Mouse (Mus musculus) retina, postnatal 7 days (tissue): Measurements from ENCODE around the gene Timp3.

ENCODE experiments used
- DNase-seq: peaks from one replicate; pipeline ENCODE4 v3.0.0-alpha.2; 2012; ENCODE audit warnings: low read depth, low spot score

The Timp3 gene

DNA sequence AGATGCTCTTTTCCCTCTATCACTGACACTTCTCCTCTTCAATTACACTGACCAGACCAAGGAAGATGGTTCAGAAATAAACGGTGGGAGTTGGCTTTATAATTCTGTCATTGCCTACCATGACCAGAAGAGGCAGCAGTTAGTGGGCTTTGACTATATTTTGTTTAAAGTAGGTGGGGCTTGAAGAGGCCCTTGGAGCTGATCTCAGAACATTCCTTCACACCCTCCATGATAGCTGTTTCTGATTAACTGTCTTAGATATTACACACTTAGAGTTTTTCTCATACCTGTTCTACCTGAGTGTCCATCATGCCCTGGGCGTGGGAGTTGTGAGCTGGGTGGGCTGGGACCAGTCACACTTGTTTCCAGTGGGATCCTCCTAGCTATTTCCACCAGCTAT is 28.5 kb downstream of the Timp3 start:
- DNase-seq, result no peak

DNA sequence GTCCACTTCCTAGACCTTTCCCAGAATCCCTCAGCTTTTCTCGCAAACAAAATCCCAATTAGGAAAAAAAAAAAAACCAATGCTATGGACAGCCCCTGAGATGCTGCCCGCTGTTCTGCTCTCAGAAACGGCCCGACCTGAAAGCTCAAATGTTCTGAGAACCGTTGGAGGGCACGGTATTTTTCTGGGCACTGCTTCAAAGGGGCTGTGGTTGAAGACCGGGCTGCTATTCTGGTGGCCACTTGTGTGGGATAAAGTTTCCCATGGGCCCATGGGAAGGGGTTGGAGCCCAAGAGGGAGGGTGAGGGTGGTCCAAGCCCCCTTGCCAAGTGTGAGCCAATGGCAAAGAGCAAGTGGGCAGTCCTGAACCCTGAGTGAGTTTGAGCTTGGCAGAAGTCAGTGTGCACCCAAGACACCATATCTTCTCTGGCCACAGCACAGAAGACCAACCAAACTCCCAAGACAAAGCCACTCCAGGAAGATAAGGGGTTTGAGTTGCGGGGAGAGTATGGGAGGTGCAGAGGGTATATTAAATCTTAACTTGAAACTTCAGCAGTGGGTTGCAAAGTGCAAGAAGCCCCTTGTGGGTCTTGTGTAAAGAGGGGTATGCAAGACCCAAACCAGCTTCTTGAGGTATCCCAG is 29.2 kb downstream of the Timp3 start:
- no peak for DNase-seq

DNA sequence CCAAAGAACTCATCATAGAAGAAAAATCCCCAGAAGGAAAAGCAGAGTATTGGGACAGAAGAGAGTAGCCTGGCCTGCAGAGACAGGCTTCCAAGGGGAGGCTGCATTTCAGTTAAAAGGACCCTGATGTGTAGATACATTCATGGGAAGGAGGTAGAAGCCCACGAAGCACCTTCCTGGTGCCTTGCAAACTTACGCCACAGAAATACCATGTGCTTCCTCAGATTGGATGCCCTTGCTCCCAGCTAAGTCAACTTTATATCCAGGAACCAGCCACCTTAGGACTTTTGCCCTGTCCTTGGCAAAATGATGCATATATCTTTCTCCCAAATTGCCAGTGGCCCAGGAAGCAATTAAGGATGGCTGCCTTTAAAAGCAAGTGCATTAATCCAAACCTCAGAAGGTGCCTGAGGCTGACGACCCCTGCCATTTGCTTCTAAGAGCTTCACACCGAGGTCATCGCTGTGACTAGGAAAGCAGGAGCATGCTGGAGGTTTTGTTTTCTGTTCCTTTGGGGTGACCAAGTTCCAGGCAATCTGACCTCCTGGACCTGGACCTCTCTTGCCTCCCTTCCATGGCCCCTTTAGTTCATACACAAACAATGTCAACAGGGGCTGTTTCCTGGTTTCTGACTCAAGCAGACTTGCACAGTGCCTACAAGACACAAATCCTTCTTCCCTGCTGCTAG is 31.0 kb downstream of the Timp3 start:
- DNase-seq, result no peak

DNA sequence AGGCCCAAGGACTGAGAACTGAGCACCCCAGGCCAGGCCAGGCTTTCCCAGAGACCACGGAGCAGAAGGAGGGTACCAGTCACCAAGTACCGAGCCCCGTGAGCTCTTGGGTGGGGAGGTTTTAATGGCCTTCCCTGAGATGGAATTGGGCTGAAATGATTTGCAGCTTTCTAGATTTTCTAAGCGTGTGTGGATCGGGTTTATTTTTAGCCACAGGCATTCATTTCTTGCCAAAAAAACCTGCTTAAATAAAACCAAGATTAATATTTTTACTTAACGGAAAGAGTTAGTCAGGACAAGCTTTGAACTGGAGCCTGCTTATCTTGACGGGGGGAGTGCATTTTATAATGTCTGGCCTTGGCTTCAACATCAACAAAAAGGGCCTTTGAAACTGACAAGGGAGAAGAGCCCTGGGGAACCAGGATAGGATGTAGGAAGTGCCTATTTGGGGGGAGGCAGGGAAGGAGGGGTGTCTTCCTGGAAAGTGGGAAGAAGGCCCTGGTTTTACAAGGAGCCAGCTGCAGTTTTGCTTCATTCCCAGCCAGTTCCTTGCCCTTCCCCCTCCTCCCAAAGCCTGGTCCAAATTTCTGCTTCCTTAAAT is 31.6 kb downstream of the Timp3 start:
- no peak for DNase-seq

DNA sequence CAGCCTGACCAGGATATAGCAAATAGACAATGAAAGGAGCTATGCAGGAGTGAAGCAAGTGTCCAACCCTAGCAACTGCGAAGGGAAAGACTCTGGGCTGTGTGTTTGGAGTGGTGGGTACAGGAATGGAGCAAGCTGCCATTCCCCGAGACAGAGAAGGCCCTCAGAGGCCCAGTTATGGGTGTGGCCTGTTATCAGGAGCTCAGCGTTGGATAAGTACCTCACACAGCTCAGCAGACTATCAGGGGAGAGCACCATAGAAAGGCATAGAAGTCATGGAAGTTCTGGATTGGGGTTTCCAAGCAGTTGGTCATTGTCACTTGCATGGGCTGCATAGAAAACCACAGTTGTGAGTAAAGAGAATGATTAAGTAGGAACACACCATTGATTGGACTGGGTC is 32.8 kb downstream of the Timp3 start:
- no peak for DNase-seq

DNA sequence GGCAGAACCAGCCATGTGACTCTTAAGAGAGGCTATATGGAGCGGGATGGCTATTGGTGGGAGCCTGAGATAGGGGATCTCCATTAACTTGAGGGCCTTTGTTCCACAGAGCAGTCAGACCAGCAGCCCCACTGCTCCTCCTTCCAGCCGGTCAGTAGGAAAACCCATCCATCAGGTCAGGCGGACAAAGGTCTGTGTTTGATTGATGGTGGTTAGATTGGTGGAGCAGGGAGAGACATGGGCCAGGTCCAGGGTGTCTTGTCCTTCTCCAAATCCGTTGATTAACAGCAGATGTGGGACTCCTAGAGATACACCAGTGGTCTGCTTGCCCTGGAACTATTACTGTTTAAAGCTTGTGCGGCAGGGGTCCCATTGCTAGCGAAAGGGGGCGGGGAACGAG is 34.4 kb downstream of the Timp3 start:
- DNase-seq, result no peak

DNA sequence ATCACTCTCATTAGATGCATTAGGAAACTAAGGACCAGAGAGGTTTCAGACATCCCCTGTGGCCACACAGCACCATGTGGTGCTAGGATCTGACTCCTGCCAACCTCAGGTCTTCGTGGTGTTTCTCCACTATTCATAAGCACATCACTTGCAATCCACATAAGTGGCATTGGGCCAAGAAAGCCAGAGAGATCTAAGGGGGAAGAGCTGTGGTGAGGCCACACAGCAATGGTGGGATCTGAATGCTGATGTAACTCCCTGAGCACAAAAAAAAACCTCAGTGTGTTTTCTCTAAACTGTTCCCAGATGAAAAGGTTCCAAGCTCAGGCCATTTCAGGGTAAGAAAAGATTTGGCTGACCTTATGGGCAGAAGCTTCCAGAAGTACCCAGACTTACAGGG is 36.3 kb downstream of the Timp3 start:
- no peak for DNase-seq

DNA sequence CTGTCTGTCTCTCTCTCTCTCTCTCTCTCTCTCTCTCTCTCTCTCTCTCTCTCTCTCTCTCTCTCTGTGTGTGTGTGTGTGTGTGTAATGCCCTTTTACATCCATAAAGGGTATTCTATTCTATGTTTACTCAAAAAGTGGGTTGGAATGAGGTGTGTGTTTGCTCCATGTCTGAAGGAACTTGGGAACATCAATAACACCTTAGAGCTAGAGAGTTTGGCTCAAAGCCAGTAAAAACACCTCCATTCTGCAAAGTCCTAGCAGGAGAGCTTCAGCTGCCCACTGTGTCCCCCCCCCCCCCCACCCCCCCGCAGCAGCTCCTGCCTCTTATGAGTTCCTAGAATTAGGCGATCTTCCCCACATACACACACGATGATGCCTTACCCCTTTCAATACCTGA is 37.1 kb downstream of the Timp3 start:
- DNase-seq, result no peak

DNA sequence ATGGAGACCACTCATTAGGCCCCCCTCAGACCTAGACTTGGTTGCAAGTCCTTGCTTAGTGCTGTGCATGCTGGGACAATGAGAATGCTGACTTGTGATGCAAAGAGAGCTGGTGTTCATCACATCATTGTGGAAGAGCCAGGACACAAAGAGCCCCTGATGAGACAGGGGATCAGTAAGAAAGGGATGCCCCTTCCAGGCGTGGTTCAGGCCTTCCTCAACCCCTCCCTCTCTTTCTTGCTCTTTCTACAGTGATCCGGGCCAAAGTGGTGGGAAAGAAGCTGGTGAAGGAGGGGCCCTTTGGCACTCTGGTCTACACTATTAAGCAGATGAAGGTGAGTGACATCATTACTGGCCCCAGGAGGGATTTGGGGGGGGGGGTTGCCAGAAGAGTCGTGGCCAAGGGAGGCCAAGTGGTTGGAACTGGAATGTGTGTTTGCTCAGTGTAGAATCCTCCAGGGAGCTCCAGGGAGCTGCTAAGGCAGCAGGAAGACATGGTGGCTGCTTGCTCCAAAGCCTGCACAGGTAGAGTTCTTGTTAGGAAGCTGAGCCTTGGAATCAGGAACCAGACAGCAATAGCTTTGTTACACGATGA is 38.0 kb downstream of the Timp3 start:
- DNase-seq, result no peak

DNA sequence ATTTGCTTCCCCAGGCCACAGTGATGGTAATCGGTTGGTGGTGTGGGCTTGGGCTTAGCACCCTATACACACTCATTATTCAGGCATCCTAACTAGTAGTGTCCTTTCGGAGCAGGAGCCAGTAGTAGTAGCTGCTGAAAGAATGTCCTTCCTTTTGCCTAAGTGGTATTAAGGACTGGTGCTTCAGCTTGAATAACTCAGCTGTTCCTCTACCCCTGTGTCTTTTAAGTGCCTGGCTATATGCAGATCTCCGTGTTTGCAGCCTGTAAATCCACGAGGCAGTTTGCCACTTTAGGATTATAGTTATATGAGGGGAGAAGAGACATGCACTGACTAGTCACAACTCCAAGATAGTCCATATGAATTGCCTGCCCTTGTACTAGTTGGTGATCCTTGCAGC is 38.9 kb downstream of the Timp3 start:
- DNase-seq, result no peak

DNA sequence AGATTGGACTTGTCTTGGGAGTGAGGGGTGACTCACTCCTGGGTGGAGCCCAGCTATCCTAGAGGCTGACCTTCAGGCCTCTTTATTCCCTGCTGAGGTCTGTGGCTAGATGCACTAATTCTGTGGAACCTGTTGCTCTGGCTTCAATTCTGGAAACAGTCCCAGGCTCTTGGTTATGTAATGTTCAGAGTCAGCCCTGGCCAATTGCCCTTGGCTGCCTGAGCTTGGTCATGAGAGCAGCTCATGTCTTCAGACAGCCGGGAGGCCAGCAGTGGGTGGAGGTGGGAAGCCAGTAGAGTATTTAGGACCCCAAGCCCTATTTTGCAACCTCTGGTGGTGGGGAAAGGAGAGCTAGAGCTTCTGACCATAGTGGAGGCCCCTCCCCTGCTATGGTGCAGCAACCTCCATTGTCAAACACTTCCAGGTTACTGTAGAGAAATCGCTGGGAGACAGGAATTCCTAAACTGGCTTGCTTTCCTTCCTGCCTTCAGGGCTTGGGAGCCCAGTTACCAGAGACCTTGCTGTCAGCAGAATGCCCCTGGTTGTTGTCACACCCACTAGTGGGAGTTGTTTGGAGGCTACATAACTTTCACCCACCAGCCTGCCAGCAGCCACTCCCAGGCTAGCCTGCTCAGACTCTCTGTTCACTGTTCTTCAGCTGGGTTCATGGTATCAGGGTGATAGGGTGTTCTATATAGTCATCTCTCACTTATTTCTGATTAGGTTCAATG is 39.6 kb downstream of the Timp3 start:
- DNase-seq, result no peak

DNA sequence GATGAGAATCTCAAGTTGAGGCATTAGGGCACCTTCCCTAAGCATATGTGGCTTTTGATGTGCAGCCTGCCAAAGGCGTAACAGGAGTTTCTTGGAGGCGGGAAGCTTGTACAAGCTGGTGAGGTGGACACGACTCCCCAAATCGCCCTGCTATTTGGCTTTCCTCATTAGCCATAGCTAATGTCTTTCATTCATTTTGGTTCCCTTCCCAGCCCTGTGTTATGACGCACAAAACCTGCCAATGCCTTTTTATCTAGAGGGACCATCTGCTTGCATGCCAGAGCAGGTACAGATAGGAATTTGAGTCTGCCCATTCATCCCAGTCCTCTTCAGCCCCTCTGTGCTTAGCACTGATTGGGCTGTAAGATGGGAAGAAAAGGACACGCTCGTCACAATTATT is 40.2 kb downstream of the Timp3 start:
- DNase-seq, result no peak

DNA sequence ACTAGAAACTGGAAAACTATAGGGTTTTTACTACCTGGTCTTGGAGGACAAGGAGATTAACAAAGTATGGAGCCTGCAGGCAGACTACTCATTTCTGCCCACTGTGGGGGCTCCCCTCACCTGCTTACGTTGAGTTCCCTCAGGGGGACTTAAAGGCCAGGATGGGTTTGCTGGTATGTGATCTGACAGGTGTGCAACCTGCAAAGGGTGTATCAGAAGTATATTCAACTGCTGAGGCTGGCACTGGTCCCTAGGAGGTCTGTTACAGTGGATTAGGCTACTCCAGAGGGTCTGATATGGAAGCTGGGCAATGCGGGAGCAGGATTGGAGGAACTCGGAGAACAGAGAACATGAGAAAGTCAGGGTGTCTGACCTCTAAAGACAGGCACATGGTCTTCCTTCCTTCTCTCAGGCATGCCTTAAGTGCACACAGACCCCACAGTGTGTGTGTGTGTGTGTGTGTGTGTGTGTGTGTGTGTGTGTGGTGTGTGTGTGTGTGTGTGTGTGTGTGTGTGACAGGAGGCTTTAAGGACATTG is 40.9 kb downstream of the Timp3 start:
- no peak for DNase-seq

DNA sequence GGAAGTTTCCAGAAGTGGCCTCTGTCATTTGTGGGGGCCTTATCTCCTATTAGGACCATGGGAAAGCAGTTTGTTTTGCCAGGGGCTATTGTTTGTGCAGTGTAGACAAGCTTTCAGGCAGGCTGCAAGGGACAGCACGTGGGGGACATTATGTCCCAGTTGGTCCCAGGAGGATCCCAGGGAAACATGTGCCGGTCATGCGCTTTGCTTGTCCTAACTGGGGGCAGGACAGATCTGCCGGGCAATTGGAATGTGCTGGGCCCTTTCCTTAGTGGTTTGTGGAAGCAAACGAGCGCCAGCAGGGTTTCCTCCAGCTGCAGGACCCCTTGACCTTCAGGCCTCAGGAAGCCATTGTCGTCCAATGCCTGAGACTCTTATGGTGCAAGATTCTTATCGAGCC is 41.4 kb downstream of the Timp3 start:
- no peak for DNase-seq

DNA sequence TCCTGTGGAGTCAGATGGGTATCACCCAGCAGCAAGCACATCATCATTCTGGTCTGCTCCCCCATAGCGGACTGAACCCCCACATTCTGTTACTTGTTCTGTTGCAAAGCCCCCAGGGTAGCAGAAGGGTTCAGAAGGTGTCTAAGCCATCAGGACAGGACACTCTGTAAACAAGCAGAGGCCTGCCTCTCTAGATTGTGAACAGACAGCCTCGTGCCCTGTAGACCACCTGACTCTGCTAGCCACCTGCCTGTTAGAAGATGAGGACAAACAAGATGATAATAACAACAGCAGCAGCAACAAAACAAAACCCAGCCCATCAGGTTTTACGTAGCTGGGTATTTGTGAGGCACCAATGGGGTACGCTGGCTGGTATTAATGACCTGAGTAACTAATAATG is 42.0 kb downstream of the Timp3 start:
- no peak for DNase-seq

DNA sequence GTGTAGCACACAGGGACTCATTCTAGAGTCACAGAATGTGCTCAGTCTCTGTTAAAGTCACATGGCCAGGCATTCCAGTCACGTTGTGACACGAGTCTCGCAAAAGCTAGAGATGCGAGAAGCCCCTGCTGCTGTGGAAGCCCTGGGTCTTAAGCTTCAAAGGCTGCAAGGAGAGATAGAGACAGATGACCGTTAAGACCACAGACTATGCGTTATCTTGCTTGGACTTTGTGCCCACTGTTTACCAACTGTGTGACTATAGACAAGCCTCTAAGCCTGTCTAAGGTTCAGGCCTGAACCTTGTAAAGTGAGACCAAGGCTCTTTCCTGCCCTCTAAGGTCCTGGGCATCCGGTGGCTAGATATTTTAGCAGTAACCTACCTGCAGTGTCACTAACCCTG is 42.5 kb downstream of the Timp3 start:
- DNase-seq, result no peak

DNA sequence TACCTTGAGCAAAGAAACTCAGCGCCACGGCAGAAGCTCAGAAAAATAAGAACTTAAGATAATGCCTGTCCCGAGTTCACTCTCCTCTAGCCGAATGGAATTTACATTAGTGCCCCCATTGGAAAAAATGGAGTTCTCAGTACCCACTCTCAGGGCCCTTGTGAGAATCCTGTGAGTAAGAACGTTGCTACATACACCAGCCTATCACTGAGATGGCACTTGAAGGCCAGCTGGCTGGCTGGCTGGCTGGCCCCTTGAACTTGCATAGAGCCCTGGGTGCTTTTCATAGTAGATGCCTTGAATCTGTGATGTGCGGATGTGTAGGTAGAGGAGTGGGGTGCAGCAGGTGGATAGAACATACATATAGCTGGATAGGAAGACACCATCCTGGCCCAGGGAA is 43.2 kb downstream of the Timp3 start:
- DNase-seq, result no peak

DNA sequence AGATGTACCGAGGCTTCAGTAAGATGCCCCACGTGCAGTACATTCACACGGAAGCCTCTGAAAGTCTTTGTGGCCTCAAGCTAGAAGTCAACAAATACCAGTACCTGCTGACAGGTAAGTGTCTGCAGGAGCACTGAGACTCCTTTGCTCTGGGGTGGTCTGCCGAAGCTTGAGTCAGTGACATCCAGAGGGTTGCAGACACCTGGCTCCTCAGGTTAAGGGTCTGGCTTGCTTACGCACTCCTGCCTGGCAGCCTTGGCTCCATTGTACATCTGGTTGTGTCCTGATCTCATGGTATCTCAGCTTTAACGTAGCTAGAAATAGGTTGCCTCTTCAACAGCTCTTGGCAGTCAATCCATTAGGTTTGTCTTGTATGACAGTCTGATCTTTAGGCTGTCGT is 43.8 kb downstream of the Timp3 start:
- no peak for DNase-seq

DNA sequence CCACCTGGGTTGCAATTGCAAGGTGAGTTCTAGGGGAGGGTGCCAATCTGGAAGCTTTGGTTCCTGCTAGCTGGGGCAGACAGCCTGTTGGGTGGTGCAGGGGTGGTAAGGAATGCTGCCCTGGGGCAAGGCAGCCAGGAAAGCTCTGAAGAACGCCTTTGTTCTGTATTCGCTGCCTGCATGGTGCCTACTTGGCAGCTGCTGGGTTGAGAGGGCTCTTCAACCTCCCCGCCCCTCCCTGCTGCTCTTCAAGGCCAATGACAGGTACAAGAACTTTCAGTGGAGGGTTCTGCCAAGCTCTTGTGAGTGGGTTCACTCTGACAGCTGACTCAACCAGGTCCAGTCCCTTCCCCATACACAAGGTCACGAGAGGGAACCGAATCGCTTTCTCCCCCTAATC is 44.5 kb downstream of the Timp3 start:
- no peak for DNase-seq

DNA sequence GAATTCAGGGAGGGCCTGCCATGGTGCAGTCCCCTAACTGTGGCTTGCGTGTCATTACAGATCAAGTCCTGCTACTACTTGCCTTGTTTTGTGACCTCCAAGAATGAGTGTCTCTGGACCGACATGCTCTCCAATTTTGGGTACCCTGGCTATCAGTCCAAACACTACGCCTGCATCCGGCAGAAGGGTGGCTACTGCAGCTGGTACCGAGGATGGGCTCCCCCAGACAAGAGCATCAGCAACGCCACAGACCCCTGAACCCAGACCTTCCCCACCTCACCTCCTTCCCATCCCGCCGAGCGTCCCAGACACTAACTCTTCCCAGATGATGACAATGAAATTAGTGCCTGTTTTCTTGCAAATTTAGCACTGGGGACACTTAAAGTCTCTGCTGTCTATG is 45.5 kb downstream of the Timp3 start:
- no peak for DNase-seq

DNA sequence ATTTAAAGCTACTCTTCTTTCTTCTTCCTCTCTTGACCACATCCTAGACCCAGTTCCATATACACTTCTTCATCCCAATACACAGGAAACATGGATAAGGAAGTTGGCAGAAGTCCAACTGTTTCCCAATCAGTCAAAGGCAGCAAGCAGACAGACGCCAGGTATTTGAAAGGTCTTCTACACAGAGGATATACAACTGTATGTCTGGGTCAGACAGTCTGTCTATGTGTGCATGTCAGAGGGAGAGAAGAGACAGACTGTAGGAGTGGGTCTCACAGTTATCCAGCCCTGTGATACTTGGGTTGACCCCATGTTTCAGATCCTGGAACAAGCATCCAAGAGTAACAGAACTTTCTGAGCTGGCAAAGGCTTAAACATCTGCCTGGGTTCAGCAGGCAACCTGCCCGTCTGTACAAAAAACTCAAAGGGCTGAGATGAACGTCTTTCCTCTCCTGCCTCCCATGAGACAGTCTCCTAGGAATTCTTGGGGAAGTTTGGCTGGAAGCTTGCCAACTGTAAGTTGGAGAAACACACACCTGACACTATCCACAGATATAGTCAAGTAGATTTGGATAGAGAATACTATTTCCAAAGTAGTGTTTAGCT is 46.2 kb downstream of the Timp3 start:
- DNase-seq, result no peak

DNA sequence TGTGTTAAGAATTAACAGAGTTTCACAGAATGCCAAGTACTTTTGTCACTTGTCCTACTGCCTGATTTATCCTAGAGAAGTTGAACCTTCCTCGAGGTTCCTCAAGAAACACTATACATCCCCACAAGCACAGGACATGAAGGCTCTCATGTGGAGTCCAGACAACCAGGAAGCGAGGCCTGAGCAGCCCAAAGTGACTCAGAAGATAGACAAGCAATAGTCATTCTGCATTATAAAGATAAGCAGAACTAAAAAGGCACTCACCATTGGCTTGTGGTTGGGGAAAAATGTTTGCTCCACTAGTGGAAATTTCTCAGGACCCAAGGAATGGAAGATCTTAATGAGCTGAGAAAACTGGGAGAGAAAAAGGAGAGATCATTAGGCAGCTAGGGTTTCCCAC is 51.1 kb downstream of the Timp3 start:
- DNase-seq, result no peak
